Mouse (Mus musculus) heart, adult 2 months (tissue): ENCODE measurements around the gene Olfm2. TPM values are rescaled to one million over a fixed set of nuclear protein-coding genes. Genes with fewer than 3 reads are reported as not detected.
"Not testable (repeated sequence)": the region's sequence is repeated elsewhere in the genome, so short reads cannot be mapped to it uniquely, and the experiment has no call there.

Experiments
- DNase-seq, 2 experiments: peaks; one replicate each; pipeline ENCODE4 v3.0.0; 2021
- H3K27ac ChIP-seq: fragments of 200-600 bp; 2 replicates; pipeline ENCODE4 v1.8.1; 2022
- H3K27me3 ChIP-seq: fragments of 200-500 bp; 2 replicates; pipeline ENCODE4 v1.6.1; 2012; ENCODE audit warnings: mild to moderate bottlenecking, low read length, inconsistent platforms, mixed read lengths; ENCODE audit not compliant: control insufficient read depth, insufficient read depth
- H3K36me3 ChIP-seq: fragments of 200-500 bp; 2 replicates; pipeline ENCODE4 v1.6.1; 2012; ENCODE audit warnings: low read length, inconsistent platforms; ENCODE audit not compliant: control insufficient read depth, insufficient read depth
- H3K4me1 ChIP-seq: fragments of 200-500 bp; 2 replicates; pipeline ENCODE4 v1.6.1; 2011; ENCODE audit warnings: low read length; ENCODE audit not compliant: control insufficient read depth, insufficient read depth
- H3K4me3 ChIP-seq: fragments of 200-600 bp; 2 replicates; pipeline ENCODE4 v1.8.1; 2022
- H3K79me2 ChIP-seq: fragments of 200-500 bp; replicated peaks from 2 replicates; pipeline ENCODE4 v1.6.1; 2012; ENCODE audit warnings: mild to moderate bottlenecking, inconsistent platforms, low read length, moderate library complexity, mixed read lengths; ENCODE audit not compliant: control insufficient read depth, insufficient read depth
- H3K9ac ChIP-seq: fragments of 200-500 bp; 2 replicates; pipeline ENCODE4 v1.6.1; 2012; ENCODE audit warnings: low read depth, mild to moderate bottlenecking, control low read depth, inconsistent platforms, low read length, mixed read lengths
- CTCF ChIP-seq: fragments of 200-600 bp; IDR thresholded peaks from 2 replicates; pipeline ENCODE4 v1.8.1; 2022; ENCODE audit warnings: antibody characterized with exemption, mild to moderate bottlenecking, moderate library complexity
- EP300 ChIP-seq: fragments of 200-500 bp; IDR thresholded peaks from 2 replicates; pipeline ENCODE4 v1.6.1; 2011; ENCODE audit warnings: low read depth, low read length, control low read depth; ENCODE audit not compliant: insufficient read depth
- POLR2A ChIP-seq: fragments of 200-500 bp; IDR thresholded peaks from 2 replicates; pipeline ENCODE4 v1.6.1; 2011; ENCODE audit warnings: mild to moderate bottlenecking, low read depth, low read length, control low read depth; ENCODE audit not compliant: insufficient read depth
- WGBS: fragments of 180-500 bp; shearing (Covaris S2); methylation state at CpG from one replicate; pipeline ENCODE4 v1.1.7; 2018; 5-methylcytosine and 5-hydroxymethylcytosine counted together
- intact Hi-C: fragments of 180-260 bp; cut with DNase I; formaldehyde crosslinking; loops from one replicate; pipeline ENCODE4 v1.15.1; 2025
- polyA plus RNA-seq: library from polyadenylated mRNA; depleted of rRNA; stranded (reverse); fragments of >200 nt; gene quantifications from 2 replicates; pipeline ENCODE4 v1.2.3, GENCODE M21; 2012
- total RNA-seq, 2 experiments: library from RNA; stranded (reverse); gene quantifications; 2 replicates each; pipeline ENCODE4 v1.2.3; 2021

Gene Olfm2
- total and polyA plus RNA-seq, 3 experiments, result 0.13 to 0.31 TPM; not detected in 1

DNA sequence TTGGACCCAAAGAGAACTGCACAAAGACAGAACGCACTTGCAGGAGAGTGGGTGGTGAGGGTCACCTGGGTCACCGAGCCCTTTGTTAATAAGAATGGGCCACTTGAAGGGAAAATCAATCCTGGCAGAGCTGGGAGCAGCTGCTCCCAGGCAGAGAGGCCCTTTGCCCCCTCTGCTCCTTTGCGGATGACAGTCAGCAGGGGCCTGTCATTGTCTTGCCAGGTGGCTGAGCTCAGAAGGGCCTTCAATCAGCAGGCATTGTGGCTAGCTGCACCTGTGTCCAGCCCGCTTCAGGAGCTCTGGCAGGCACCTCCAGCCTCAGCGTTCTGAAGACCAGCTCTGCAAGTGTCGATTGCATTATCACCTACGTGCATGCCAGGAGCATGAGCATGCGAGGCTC is 48.7 kb downstream of the Olfm2 start:
- no peak for DNase-seq
- 53% methylated on average over 8 of the region's 8 CpGs for WGBS
- H3K79me2 ChIP-seq, result no peaks in the 10 kb centered on the region
- 0 out of 2 replicates have a peak, but pooled peaks cover 1% of the 10 kb centered on the region for H3K4me1 ChIP-seq
- intact Hi-C loops, result no loop called here
- H3K9ac ChIP-seq, result no peak overlapping the region
- TF ChIP-seq CTCF (no peak), POLR2A (no peak), EP300 (no peak)
- H3K27ac ChIP-seq, result no peak overlapping the region
- no peaks in the 10 kb centered on the region for H3K36me3 ChIP-seq
- peaks cover 9% of the 10 kb centered on the region; the same call in 1 of the 2 replicates for H3K27me3 ChIP-seq
- H3K4me3 ChIP-seq, result no peak overlapping the region

GRCm38 (mm10) chr9:20696107-20696712 is 49.9 kb downstream of the Olfm2 start:
- no peak overlapping the region for H3K27ac ChIP-seq
- peaks cover 9% of the 10 kb centered on the region; the same call in 1 of the 2 replicates for H3K27me3 ChIP-seq
- no peak overlapping the region for H3K9ac ChIP-seq
- no peaks in the 10 kb centered on the region for H3K79me2 ChIP-seq
- no peak overlapping the region for H3K4me3 ChIP-seq
- TF ChIP-seq CTCF (no peak), POLR2A (no peak), EP300 (no peak)
- 76% methylated on average over 5 of the region's 5 CpGs for WGBS
- intact Hi-C loops, result no loop called here
- no peak for DNase-seq
- 0 out of 2 replicates have a peak, but pooled peaks cover 1% of the 10 kb centered on the region for H3K4me1 ChIP-seq
- no peaks in the 10 kb centered on the region for H3K36me3 ChIP-seq

DNA sequence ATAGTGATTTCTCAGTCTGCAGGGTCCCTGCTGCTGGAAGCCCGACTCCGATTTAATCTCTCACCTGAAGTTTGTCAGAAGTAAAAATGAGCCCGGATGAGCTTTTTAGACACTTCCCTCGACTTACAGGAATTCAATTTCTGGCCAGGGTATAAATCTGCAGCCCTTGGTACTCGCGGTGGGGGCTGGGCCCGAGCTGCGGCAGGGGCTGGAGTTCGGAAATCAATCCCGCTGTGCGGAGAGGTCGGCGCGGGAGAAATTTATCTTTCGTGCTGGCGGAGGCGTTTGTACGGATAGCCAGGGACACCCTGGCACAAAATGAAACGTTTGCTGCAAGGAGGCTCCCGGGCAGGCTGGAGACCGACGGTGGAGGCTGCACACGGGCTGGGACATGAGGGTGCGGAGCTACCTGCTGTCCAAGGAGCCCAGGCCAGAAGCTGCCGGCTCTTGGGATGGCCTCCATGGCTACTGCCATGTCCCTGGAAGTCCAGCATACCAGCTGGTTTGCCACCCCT is 51.4 kb downstream of the Olfm2 start:
- H3K79me2 ChIP-seq, result no peaks in the 10 kb centered on the region
- peak overlapping the region; percentile 25; the same call in 1 of the 2 replicates for H3K9ac ChIP-seq
- H3K4me3 ChIP-seq, result peak overlapping the region; percentile 22; the same call in 1 of the 2 replicates
- H3K27ac ChIP-seq, result no peak overlapping the region
- no peak for DNase-seq
- no peak for TF ChIP-seq CTCF
- TF ChIP-seq POLR2A, result no peak
- no peak for TF ChIP-seq EP300
- intact Hi-C loops, result no loop called here
- 0 out of 2 replicates have a peak, but pooled peaks cover 1% of the 10 kb centered on the region for H3K4me1 ChIP-seq
- 8% methylated on average over 25 of the region's 25 CpGs for WGBS
- no peaks in the 10 kb centered on the region for H3K36me3 ChIP-seq
- peaks cover 9% of the 10 kb centered on the region; the same call in 1 of the 2 replicates for H3K27me3 ChIP-seq

- TF ChIP-seq POLR2A, result no peak
- TF ChIP-seq EP300, result no peak
- TF ChIP-seq CTCF, result no peak
- Histone ChIP-seq H3K9ac (no peak overlapping the region), H3K4me1 (peaks cover 3% of the 10 kb centered on the region; the same call in 1 of the 2 replicates), H3K36me3 (no peaks in the 10 kb centered on the region), H3K27me3 (peaks cover 9% of the 10 kb centered on the region; the same call in 1 of the 2 replicates), H3K4me3 (no peak overlapping the region), H3K27ac (no peak overlapping the region), H3K79me2 (no peaks in the 10 kb centered on the region)
- no peak for DNase-seq
- intact Hi-C loops, result no loop called here
- 85% methylated on average over 3 of the region's 3 CpGs for WGBS
These were observed 53.3 kb downstream of the Olfm2 start for GRCm38 (mm10) chr9:20692863-20693262.

DNA sequence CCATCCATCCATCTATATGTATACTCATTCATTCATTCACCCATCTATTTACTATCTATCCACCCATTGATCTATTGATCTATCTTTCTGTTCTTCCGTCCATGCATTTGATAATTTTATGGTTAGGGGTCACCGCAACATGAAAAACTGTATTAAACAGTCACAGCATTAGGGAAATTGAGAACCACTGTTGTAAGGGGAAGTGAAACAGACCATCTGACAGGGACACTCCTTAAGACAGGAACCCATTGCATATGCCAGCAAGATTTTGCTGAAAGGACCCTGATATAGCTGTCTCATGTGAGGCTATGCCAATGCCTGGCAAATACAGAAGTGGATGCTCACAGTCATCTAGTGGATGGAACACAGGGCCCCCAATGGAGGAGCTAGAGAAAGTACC is 55.7 kb downstream of the Olfm2 start:
- H3K27me3 ChIP-seq, H3K79me2 ChIP-seq, H3K9ac ChIP-seq, H3K4me3 ChIP-seq, H3K36me3 ChIP-seq, intact Hi-C loops, H3K4me1 ChIP-seq, DNase-seq, H3K27ac ChIP-seq: not testable (repeated sequence)
- 93% methylated on average over 2 of the region's 2 CpGs for WGBS

DNA sequence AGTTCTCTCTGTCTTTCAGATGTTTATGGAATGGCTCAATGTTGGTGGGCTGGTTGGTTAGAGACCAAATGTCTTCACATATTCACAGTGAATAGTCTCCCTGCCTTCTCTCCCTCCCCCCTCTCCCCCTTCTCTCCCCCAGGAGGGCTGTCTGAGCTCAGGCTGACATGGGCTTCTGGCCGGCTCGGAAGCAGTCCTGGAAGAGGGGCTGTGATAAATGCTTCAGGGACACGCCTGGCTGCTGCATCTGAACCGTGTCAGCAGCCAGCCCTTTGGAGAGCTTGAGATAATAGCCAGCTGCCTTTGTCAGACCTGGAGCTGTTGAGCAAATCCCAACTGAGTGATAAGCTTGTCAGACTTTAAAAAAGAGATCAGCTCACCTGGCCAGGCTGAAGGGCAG is 56.2 kb downstream of the Olfm2 start:
- H3K4me3 ChIP-seq, result no peak overlapping the region
- no peaks in the 10 kb centered on the region for H3K79me2 ChIP-seq
- 3% methylated on average over 4 of the region's 4 CpGs for WGBS
- H3K4me1 ChIP-seq, result peaks cover 2% of the 10 kb centered on the region; the same call in 1 of the 2 replicates
- no peak for TF ChIP-seq EP300
- no peak for TF ChIP-seq CTCF
- TF ChIP-seq POLR2A, result no peak
- H3K27me3 ChIP-seq, result peaks cover 4% of the 10 kb centered on the region; the same call in 1 of the 2 replicates
- intact Hi-C loops, result no loop called here
- no peak for DNase-seq
- no peak overlapping the region for H3K27ac ChIP-seq
- no peak overlapping the region for H3K9ac ChIP-seq
- no peaks in the 10 kb centered on the region for H3K36me3 ChIP-seq
